In genomic region chr9:63462296-63462695, GRCm38 (mm10) we compare ENCODE assay signal across 9 mouse cellular contexts.
A peak's percentile ranks its signal among the peaks of the same experiment; 100 is the strongest.
DNase-seq lines count a peak whose midpoint lies in the region; ATAC-seq and TF ChIP-seq lines count a peak whose summit lies in the region.
"Had no signal": no experiment of that assay in that cellular context is flagged by ENCODE, and none has a peak within 500 bp of the region (broad histone marks: within the 10 kb centered on the region; RNA-seq: fewer than 3 reads in every experiment).

No protein-coding gene starts in this region.

- no peak for TF ChIP-seq POLR2A in thymus, adult 2 months (IDR thresholded peaks at IDR 0.05; ENCODE audit: control insufficient read depth, extremely low read depth, insufficient read depth, low read length, poor library complexity)

- no peak overlapping the region for H3K4me2 ChIP-seq in kidney, embryonic 15.5 days
- no peak overlapping the region for H3K4me2 ChIP-seq in heart, postnatal 0 days (ENCODE audit: low read depth, low read length)
- H3K4me2 ChIP-seq: stomach, embryonic 15.5 days had no signal

- ATAC-seq in kidney, embryonic 15.5 days (replicated peaks; ENCODE audit: low FRiP score) = no peak
- ATAC-seq in common myeloid progenitor, adult 5-6 weeks (replicated peaks; ENCODE audit: low read depth, poor library complexity, severe bottlenecking) = 0 out of 2 replicates have a peak, but pooled peaks have one; percentile 68
- no peak for ATAC-seq in heart, postnatal 0 days (ENCODE audit: insufficient read depth, low read depth)
- ATAC-seq in neutrophil, adult 5-6 weeks (ENCODE audit: extremely low read depth, insufficient number of reproducible peaks, low FRiP score, poor library complexity, severe bottlenecking) = 0 out of 2 replicates have a peak, but pooled peaks have one; percentile 33

- WGBS in kidney, embryonic 15.5 days = 64% methylated on average over 2 of the region's 2 CpGs
- WGBS in heart, postnatal 0 days = 40% methylated on average over 2 of the region's 2 CpGs
- WGBS in thymus, adult 2 months = 64% methylated on average over 2 of the region's 2 CpGs

- no peaks in the 10 kb centered on the region for H3K27me3 ChIP-seq in kidney, embryonic 15.5 days
- H3K27me3 ChIP-seq in heart, postnatal 0 days (ENCODE audit: control insufficient read depth, insufficient read depth, low read length) = no peaks in the 10 kb centered on the region
- no peaks in the 10 kb centered on the region for H3K27me3 ChIP-seq in thymus, adult 2 months (ENCODE audit: control insufficient read depth, insufficient read depth, low read length)
- H3K27me3 ChIP-seq: stomach, embryonic 15.5 days had no signal

- peak; percentile 22 for DNase-seq in kidney, adult 11 months
- peak; percentile 77 for DNase-seq in ZHBTc4 (ENCODE audit: low read depth, low spot score)
- peak; percentile 61 for DNase-seq in heart, postnatal 0 days (ENCODE audit: low spot score)
- peak; percentile 21 to 56 for DNase-seq in left cerebral cortex, adult 8-10 months (ENCODE audit: low spot score in 2 of 2)
- DNase-seq in thymus, adult 2 months = peak; percentile 83

- TF ChIP-seq CTCF in heart, postnatal 0 days (IDR thresholded peaks at IDR 0.05; ENCODE audit: low read depth) = peak; percentile 78
- TF ChIP-seq CTCF in thymus, adult 2 months (IDR thresholded peaks at IDR 0.05; ENCODE audit: borderline replicate concordance, control insufficient read depth, extremely low read depth, insufficient read depth, low read length, poor library complexity) = no peak

- TF ChIP-seq EP300 in heart, postnatal 0 days (IDR thresholded peaks at IDR 0.05; ENCODE audit: low read depth) = no peak

- H3K4me3 ChIP-seq in kidney, embryonic 15.5 days (replicated peaks) = no peak overlapping the region
- no peak overlapping the region for H3K4me3 ChIP-seq in heart, postnatal 0 days (ENCODE audit: low read depth, low read length)
- H3K4me3 ChIP-seq in thymus, adult 2 months (ENCODE audit: control insufficient read depth, insufficient read depth, low read length) = no peak overlapping the region
- H3K4me3 ChIP-seq: stomach, embryonic 15.5 days had no signal

- no peak overlapping the region for H3K27ac ChIP-seq in kidney, embryonic 15.5 days
- no peak overlapping the region for H3K27ac ChIP-seq in heart, postnatal 0 days (ENCODE audit: low read depth)
- no peak overlapping the region for H3K27ac ChIP-seq in thymus, adult 2 months (ENCODE audit: control insufficient read depth, insufficient read depth, low read length)
- H3K27ac ChIP-seq: stomach, embryonic 15.5 days had no signal

- no peaks in the 10 kb centered on the region for H3K9me3 ChIP-seq in kidney, embryonic 15.5 days (replicated peaks)
- H3K9me3 ChIP-seq in heart, postnatal 0 days (replicated peaks; ENCODE audit: control insufficient read depth, low read length) = no peaks in the 10 kb centered on the region
- H3K9me3 ChIP-seq: stomach, embryonic 15.5 days had no signal

- no peaks in the 10 kb centered on the region for H3K4me1 ChIP-seq in kidney, embryonic 15.5 days
- H3K4me1 ChIP-seq in heart, postnatal 0 days (ENCODE audit: control insufficient read depth, insufficient read depth) = no peaks in the 10 kb centered on the region
- H3K4me1 ChIP-seq in thymus, adult 2 months (replicated peaks; ENCODE audit: control insufficient read depth, insufficient read depth, low read length) = no peaks in the 10 kb centered on the region; the same call in 1 of the 2 replicates
- H3K4me1 ChIP-seq: stomach, embryonic 15.5 days had no signal

- H3K9ac ChIP-seq in kidney, embryonic 15.5 days = no peak overlapping the region
- no peak overlapping the region for H3K9ac ChIP-seq in heart, postnatal 0 days (replicated peaks; ENCODE audit: low read depth, low read length)
- H3K9ac ChIP-seq: stomach, embryonic 15.5 days had no signal

- no peaks in the 10 kb centered on the region for H3K36me3 ChIP-seq in kidney, embryonic 15.5 days
- no peaks in the 10 kb centered on the region for H3K36me3 ChIP-seq in heart, postnatal 0 days (replicated peaks; ENCODE audit: control insufficient read depth, insufficient read depth, low read length)
- no peaks in the 10 kb centered on the region for H3K36me3 ChIP-seq in thymus, adult 2 months (ENCODE audit: control insufficient read depth, insufficient read depth, low read length)
- H3K36me3 ChIP-seq: stomach, embryonic 15.5 days had no signal

Comparison
In these comparisons a context has a peak if more than half of its experiments do, and no peak if none do; other contexts are left out.
1. DNase-seq: peak in every context shown above with its lines; median percentile 83 in thymus, adult 2 months; 77 in ZHBTc4; 61 in heart, postnatal 0 days; 38 in left cerebral cortex, adult 8-10 months; 22 in kidney, adult 11 months.
2. ATAC-seq: peak in common myeloid progenitor, adult 5-6 weeks (single experiment) and neutrophil, adult 5-6 weeks (single experiment); none in kidney, embryonic 15.5 days (single experiment) and heart, postnatal 0 days (single experiment).